Mouse (Mus musculus): ENCODE results near the gene Pik3r1.

- no peak for TF ChIP-seq CTCF (IDR thresholded peaks at IDR 0.05; ENCODE audit: extremely low read depth, insufficient read length, insufficient replicate concordance, low read depth, low read length)
- no peak for TF ChIP-seq POLR2A (IDR thresholded peaks at IDR 0.05; ENCODE audit: low read depth, low read length)
These were observed 1.4 kb downstream of the Pik3r1 start for GRCm38 (mm10) chr13:101766605-101767012.

Data from small intestine, adult 2 months (tissue).